Mouse (Mus musculus): Measurements from ENCODE around the gene Cbx5.

DNA sequence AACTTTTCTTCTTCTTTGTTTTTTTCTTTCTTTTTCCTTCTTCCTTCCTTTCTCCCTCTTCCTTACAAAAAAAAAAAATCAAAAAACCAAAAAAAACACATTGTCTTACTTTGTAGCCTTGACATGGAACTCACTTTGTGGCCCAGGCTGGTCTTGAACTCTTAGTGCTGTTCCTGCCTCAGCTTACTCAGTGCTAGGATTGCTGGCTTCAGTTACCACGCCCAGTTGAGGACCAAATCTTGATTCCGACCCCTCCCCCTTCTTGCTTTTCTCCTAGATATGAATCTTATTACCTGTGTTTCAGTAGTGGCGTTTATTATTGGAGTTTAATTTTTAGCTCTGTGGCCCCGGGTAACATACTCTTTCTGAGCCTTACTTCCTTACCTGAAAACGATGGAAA lies 19.5 kb upstream of the Cbx5 start:
- TF ChIP-seq CTCF (IDR thresholded peaks at IDR 0.05; ENCODE audit: borderline replicate concordance, insufficient read depth, low read depth, low read length), result no peak
- TF ChIP-seq POLR2A (IDR thresholded peaks at IDR 0.05; ENCODE audit: borderline replicate concordance, insufficient read depth, low read length), result no peak
